ENCODE assay signal across 1 mouse cellular context in the genomic region with DNA sequence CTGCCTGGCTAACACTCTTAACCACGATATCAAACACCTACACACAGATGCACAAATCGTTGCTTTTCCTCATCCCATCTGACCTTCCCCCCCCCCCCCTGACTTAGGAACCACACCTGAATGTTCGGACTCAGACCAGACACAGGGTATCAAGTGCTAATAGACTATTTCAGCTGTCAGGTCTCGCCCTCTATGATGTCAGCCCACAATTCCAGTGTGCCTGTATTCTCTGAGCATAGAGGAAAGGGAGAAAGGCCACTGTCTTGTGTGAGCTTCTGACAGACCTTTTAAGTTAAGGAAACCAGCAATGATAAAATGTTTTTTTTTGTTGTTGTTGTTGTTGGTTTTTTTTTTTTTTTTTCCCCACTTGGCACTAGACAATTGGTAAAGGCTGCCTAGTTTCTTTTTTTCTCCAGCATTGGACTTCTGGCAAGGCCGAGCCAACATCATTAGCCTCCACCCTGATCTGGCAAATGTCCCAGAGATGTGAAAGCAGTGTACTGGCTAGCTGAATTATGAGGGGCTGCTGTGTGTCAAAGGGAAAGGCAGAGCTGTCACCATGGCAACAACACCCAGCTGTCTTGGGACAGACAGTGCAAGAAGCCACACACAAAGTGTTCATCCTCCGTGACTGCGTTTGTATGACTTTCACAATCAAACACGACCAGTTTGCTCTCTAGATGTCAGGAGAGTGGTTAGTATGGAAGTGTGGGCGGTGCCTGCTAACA.
TF ChIP-seq lines count a peak whose summit lies in the region.

No protein-coding gene starts in this region.

TF ChIP-seq in CH12.LX, 34 proteins besides CTCF, POLR2A, EP300 and RAD21:
- TF ChIP-seq MXI1 (IDR thresholded peaks at IDR 0.05; ENCODE audit: low read depth, low read length) (no peak), GABPA (IDR thresholded peaks at IDR 0.05; ENCODE audit: insufficient replicate concordance, low read depth, low read length) (no peak), MAZ (IDR thresholded peaks at IDR 0.05; ENCODE audit: low read depth, low read length) (no peak), ZNF384 (IDR thresholded peaks at IDR 0.05; ENCODE audit: low read depth, low read length) (no peak), SIN3A (IDR thresholded peaks at IDR 0.05; ENCODE audit: low read length) (no peak)
